Mouse (Mus musculus) C2C12 (cell line): ENCODE data around the gene Ankrd9. TPM values are rescaled to one million over a fixed set of nuclear protein-coding genes. Genes with fewer than 3 reads are reported as not detected.

Source experiments
- H3K27me3 ChIP-seq: one replicate; pipeline ENCODE4 v1.6.1; 2011; ENCODE audit not compliant: control insufficient read depth, insufficient read depth, insufficient read length
- H3K36me3 ChIP-seq: one replicate; pipeline ENCODE4 v1.6.1; 2011; ENCODE audit not compliant: control insufficient read depth, insufficient read depth
- H3K4me3 ChIP-seq: one replicate; pipeline ENCODE4 v1.5.1; 2011; ENCODE audit warnings: mild to moderate bottlenecking, control low read depth; ENCODE audit not compliant: poor library complexity, insufficient read depth, severe bottlenecking
- H3K79me2 ChIP-seq: one replicate; pipeline ENCODE4 v1.6.1; 2011; ENCODE audit not compliant: control insufficient read depth, insufficient read depth
- H3K79me3 ChIP-seq: one replicate; pipeline ENCODE4 v1.6.1; 2011; ENCODE audit warnings: low read depth, control low read depth
- H3ac ChIP-seq: one replicate; pipeline ENCODE3; 2011; ENCODE audit warnings: low read depth; ENCODE audit not compliant: control insufficient read depth, insufficient read length
- CEBPB ChIP-seq: IDR thresholded peaks from one replicate; pipeline ENCODE4 v1.6.1; 2011; ENCODE audit warnings: low read depth, mild to moderate bottlenecking, control low read depth, moderate library complexity
- CTCF ChIP-seq: IDR thresholded peaks from one replicate; pipeline ENCODE4 v1.5.1; 2011; ENCODE audit not compliant: control insufficient read depth, insufficient read depth, insufficient read length
- FOSL1 ChIP-seq: IDR thresholded peaks from one replicate; pipeline ENCODE4 v1.8.0; 2011; ENCODE audit warnings: mild to moderate bottlenecking, low read length; ENCODE audit not compliant: poor library complexity, insufficient read depth, severe bottlenecking
- MAX ChIP-seq: IDR thresholded peaks from one replicate; pipeline ENCODE4 v1.6.1; 2011; ENCODE audit warnings: mild to moderate bottlenecking, control low read depth
- MYOD1 ChIP-seq: IDR thresholded peaks from one replicate; pipeline ENCODE4 v1.6.1; 2011; ENCODE audit warnings: low read depth; ENCODE audit not compliant: control insufficient read depth, insufficient read length
- MYOG ChIP-seq: IDR thresholded peaks from one replicate; pipeline ENCODE4 v1.6.1; 2011; ENCODE audit not compliant: control insufficient read depth, insufficient read length; ENCODE audit errors: extremely low read depth
- USF1 ChIP-seq: IDR thresholded peaks from one replicate; pipeline ENCODE4 v1.6.1; 2011; ENCODE audit warnings: low read depth, mild to moderate bottlenecking, control low read depth, moderate library complexity
- polyA plus RNA-seq: library from polyadenylated mRNA; unstranded; fragments of >200 nt; fragmentation: generic; extraction: Trizol; gene quantifications from one replicate; pipeline ENCODE4 v1.2.1, GENCODE M21; 2012; ENCODE audit warnings: missing spikeins

The Ankrd9 gene
- polyA plus RNA-seq, 1 experiment, result 11.7 TPM

- H3ac ChIP-seq, result no peak overlapping the region
- H3K4me3 ChIP-seq, result no peak overlapping the region
- H3K79me3 ChIP-seq, result no peaks in the 10 kb centered on the region
- peaks cover 16% of the 10 kb centered on the region for H3K36me3 ChIP-seq
- TF ChIP-seq CEBPB (no peak), USF1 (no peak), MYOG (no peak), MYOD1 (no peak), MAX (no peak), FOSL1 (no peak), CTCF (no peak)
- H3K27me3 ChIP-seq, result no peaks in the 10 kb centered on the region
- H3K79me2 ChIP-seq, result peaks cover 13% of the 10 kb centered on the region
Measured at GRCm38 (mm10) chr12:110974295-110974694, 4.5 kb downstream of the Ankrd9 start.

DNA sequence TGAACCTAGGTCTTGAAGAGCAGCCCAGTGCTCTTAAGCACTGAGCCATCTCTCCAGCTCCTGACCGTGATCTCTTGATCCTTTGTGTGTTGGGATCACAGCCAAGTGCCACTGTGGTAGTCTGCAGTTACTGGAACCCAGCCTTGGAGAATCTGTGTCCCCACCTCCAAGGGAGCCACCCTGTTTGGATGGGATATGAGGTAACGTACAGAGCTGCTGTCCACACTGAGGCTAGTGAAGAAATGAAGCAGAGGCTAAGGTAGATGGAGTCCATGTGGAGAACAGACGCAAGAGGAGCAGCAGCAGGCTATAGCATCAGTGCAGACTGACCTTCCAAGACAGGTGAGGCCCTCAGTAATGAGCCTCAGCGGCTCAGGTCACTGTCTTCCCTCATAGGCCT lies 5.0 kb downstream of the Ankrd9 start:
- no peaks in the 10 kb centered on the region for H3K79me3 ChIP-seq
- H3ac ChIP-seq, result no peak overlapping the region
- no peak overlapping the region for H3K4me3 ChIP-seq
- H3K36me3 ChIP-seq, result peaks cover 16% of the 10 kb centered on the region
- no peaks in the 10 kb centered on the region for H3K27me3 ChIP-seq
- TF ChIP-seq CEBPB, result no peak
- no peak for TF ChIP-seq FOSL1
- no peak for TF ChIP-seq MYOD1
- H3K79me2 ChIP-seq, result peaks cover 13% of the 10 kb centered on the region

- Histone ChIP-seq H3K79me3 (no peaks in the 10 kb centered on the region), H3K27me3 (no peaks in the 10 kb centered on the region), H3ac (no peak overlapping the region), H3K4me3 (no peak overlapping the region), H3K36me3 (peaks cover 16% of the 10 kb centered on the region), H3K79me2 (no peaks in the 10 kb centered on the region)
- TF ChIP-seq FOSL1, result no peak
Measured at GRCm38 (mm10) chr12:110971972-110972371, 6.9 kb downstream of the Ankrd9 start.

- no peak for TF ChIP-seq FOSL1
- no peak for TF ChIP-seq CEBPB
- no peak for TF ChIP-seq USF1
- no peak for TF ChIP-seq CTCF
- TF ChIP-seq MYOD1, result no peak
- TF ChIP-seq MYOG, result no peak
- TF ChIP-seq MAX, result no peak
- H3K4me3 ChIP-seq, result no peak overlapping the region
- no peaks in the 10 kb centered on the region for H3K79me3 ChIP-seq
- no peaks in the 10 kb centered on the region for H3K27me3 ChIP-seq
- H3K36me3 ChIP-seq, result peaks cover 9% of the 10 kb centered on the region
- no peak overlapping the region for H3ac ChIP-seq
- no peaks in the 10 kb centered on the region for H3K79me2 ChIP-seq
Measured at GRCm38 (mm10) chr12:110970408-110970807, 8.4 kb downstream of the Ankrd9 start.

DNA sequence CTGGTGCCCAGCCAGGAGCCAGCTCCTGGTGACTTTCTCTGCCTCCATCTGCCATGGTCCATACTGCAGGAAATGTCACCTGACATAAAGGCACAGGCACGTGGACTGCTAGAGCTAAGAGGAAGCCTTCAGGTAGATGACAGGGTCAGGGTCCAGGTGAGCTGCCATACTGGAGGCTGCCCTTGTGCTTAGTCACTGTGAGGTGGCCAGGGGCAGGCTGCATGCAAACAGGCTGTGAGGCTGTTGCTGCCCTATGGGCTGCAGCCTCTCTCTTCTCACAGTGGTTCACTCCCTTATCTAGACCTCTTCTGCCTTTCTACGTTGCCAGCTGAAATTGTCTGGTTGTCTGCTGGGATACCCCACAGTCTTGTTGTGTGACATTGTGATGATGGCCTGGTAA lies 11.7 kb downstream of the Ankrd9 start:
- H3K36me3 ChIP-seq, result peaks cover 9% of the 10 kb centered on the region
- TF ChIP-seq CEBPB (no peak), CTCF (no peak), MYOD1 (no peak), MYOG (no peak), FOSL1 (no peak), MAX (no peak)

DNA sequence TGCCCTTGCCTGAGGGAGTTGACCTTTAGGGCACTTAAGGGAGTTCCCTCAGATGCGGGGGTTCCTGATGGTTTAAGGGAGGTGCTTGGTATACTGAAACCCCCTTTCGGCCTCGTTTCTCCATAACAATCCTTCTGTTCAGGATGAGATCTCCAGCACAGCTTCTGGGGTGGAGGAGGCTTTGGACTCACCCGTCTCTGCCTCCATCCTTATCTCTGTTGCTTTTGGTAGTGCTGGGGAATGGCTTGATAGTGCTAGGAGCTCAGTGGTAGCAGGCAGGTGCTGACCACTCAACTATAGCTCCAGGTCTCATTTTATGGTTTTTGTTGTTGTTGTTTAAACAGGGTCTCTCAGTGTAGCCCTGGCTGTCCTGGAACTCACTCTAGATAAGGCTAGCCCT lies 12.8 kb downstream of the Ankrd9 start:
- no peaks in the 10 kb centered on the region for H3K27me3 ChIP-seq
- no peaks in the 10 kb centered on the region for H3K79me3 ChIP-seq
- no peak overlapping the region for H3K4me3 ChIP-seq
- H3K79me2 ChIP-seq, result no peaks in the 10 kb centered on the region
- H3K36me3 ChIP-seq, result peaks cover 9% of the 10 kb centered on the region
- H3ac ChIP-seq, result no peak overlapping the region
- TF ChIP-seq FOSL1 (no peak), MYOG (no peak), USF1 (no peak), CTCF (no peak), MAX (no peak), MYOD1 (no peak), CEBPB (no peak)

More for the DNA sequence above, 11.7 kb downstream of the Ankrd9 start:
- Histone ChIP-seq H3ac (no peak overlapping the region), H3K4me3 (no peak overlapping the region), H3K79me2 (no peaks in the 10 kb centered on the region), H3K27me3 (no peaks in the 10 kb centered on the region), H3K79me3 (no peaks in the 10 kb centered on the region)

GRCm38 (mm10) chr12:110965500-110965899 lies 13.3 kb downstream of the Ankrd9 start:
- Histone ChIP-seq H3K4me3 (no peak overlapping the region), H3K27me3 (no peaks in the 10 kb centered on the region), H3K79me3 (no peaks in the 10 kb centered on the region), H3K36me3 (peaks cover 6% of the 10 kb centered on the region), H3K79me2 (no peaks in the 10 kb centered on the region), H3ac (no peak overlapping the region)
- no peak for TF ChIP-seq MAX
- no peak for TF ChIP-seq FOSL1
- TF ChIP-seq USF1, result no peak
- TF ChIP-seq MYOG, result no peak
- TF ChIP-seq CEBPB, result no peak
- TF ChIP-seq MYOD1, result no peak
- no peak for TF ChIP-seq CTCF
